Mouse (Mus musculus) layer of hippocampus, adult 9-11 months (tissue): Measurements from ENCODE around the gene Mak.
"Not testable (repeated sequence)": the region's sequence is repeated elsewhere in the genome, so short reads cannot be mapped to it uniquely, and the experiment has no call there.

Experiments
- DNase-seq: peaks from one replicate; pipeline ENCODE4 v3.0.0; 2022

Mak gene

DNA sequence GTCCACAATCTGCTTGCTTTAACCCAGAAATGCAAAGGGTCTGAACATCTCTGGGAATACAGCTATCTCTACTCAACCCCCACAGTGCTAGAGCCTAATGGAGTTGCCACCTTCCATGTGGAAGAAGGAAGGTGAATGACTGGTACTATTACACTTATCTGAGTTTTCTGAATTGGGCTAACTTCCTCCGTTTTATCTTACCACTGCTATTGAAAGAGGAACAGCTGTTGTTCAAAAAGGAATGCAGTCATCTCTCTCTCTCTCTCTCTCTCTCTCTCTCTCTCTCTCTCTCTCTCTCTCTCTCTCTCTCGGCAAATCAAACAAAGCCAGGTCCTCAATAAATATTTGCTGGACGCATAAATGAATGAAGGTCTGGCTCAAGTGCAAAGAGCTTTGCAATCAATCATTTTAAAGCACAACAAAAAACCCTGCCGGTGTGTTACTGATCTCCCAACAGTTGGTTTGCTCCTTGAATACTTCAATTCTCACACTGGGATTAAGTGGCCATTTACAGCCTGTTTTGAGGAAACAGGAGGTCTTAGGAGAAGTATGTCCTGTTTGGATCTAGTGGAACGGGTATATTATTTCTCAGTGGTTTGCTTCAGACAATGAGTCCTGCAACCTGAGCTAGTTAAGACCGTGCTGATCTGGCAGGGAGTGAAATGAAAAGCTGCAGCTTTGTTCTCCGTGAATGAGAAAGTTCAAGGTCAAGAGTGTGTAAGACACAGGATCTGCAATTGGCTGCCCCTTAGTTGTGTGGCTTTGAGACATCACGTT lies 84.8 kb downstream of the Mak start:
- DNase-seq, result no peak

DNA sequence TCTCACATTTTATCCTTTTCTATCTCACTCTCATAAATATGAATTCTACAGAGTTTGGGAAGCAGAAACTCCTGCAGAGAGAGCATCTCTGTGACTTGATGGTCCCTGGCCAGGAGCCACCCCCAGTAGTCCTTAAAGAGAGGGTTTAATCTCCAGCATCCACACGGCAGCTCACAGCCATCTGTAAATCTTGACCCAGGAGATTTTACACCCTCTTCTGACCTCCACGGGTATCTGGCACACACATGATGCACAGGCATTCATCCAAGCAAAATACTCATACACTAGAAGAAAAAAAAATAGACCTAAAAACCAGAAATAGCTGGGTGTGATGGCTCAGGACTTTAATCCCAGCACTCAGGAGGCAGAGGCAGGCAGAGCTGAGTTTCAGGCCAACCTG lies 91.1 kb downstream of the Mak start:
- DNase-seq, result no peak

DNA sequence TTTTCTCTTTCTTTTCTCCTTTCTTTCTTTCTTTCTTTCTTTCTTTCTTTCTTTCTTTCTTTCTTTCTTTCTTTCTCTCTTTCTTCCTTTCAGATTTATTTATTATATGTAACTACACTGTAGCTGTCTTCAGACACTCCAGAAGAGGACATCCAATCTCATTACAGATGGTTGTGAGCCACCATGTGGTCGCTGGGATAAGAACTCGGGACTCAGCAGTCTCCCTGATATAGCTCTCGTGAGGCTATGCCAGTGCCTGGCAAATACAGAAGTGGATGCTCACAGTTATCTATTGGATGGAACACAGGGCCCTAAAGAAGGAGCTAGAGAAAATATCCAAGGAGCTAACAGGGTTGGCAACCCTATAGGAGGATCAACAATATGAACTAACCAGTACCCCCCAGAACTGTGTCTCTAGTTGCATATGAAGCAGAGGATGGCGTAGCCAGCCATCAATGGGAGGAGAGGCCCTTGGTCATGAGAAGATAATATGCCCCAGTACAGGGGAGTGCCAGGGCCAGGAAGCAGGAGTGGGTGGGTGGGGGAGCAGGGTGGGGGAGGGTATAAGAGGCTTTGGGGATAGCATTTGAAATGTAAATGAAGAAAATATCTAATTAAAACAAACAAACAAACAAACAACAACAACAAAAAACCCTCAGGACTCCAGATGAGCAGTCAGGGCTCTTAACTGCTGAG lies 91.8 kb downstream of the Mak start:
- not testable (repeated sequence) for DNase-seq

DNA sequence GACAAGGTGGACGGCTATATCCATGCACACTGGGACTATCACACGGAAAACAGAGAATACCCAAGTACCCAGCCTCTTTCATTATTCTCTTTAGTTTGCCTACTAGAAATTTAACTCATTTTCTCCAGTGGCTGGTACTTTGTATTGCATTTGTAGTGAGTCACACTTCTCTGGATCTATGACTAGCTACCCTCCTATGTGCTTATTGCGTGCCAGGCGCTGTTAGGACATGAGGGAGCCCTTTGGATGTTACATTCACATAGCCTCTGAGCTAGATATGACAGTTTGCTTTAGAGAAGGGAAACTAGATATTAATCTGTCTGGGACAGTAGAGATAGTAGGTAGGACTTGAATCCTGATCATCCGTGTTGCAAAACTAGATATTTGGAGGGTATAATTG lies 93.4 kb downstream of the Mak start:
- no peak for DNase-seq

DNA sequence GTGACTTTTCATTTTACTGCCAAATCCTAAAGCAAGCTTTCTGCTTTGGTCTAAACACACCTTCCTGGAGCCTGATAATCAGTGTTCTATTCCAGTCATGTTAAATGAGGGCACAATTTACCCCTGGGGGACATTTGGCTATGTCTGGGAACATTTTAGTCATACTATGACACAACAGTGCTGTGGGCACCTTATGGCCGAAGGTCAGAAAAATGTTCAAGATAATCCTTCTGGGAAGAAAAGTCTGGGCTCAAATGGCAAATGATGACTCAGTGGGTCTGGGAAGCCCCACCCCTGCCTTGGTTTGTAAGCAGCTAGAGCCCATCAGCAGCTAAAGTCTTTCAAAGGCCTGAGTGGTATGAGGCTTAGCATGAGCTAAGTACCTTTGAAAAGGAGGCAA lies 96.7 kb downstream of the Mak start:
- DNase-seq, result no peak

DNA sequence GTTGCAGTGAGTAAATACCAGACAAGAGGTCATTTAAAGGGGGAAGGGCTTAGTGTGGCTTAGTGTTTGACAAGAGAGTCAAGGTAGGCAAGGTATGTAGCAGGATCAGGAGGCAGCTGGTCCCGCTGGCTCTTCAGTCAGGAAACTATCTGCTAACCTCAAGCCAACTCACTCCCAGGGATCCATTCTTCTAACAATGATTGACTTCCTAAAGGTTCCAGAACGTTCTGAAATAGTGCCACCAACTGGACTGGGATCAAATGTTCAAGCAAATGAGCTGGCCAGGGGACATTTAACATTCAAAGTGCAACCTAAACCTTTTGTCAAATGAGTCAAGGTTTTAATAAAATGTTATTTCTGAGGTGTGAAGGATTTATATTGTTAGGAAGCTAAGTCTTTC lies 100.2 kb downstream of the Mak start:
- DNase-seq, result no peak

- no peak for DNase-seq
Measured at GRCm38 (mm10) chr13:40978652-40979051, 100.9 kb downstream of the Mak start.

DNA sequence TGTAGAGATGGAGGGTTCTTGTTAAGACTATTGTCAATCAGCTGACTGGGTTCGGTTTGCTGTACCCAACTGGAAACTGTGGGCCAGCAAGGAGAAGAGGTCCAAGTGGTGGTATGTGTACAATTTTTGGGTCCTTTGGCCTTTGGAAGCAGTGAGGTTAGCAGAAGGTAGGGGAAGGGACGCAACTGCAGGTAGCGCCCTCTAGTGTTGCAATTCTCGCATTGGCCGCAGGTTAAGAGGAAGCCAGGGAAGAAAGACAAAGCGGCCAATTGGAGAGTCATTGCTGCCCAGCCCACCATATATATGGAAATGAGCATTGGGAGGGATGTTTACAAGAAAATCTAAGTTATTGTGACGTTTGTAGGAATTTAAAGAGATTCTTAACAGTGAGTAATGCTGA lies 101.9 kb downstream of the Mak start:
- DNase-seq, result no peak
